Mouse (Mus musculus): ENCODE measurements around the gene Kif5a. TPM values are rescaled to one million over a fixed set of nuclear protein-coding genes. Genes with fewer than 3 reads are reported as not detected.
"Not testable (repeated sequence)": the region's sequence is repeated elsewhere in the genome, so short reads cannot be mapped to it uniquely, and the experiment has no call there.

Gene Kif5a
- 1,000 to 10,000 TPM; 1,032 to 1,108 TPM for total RNA-seq (2021)
- long read RNA-seq, experiment 1, full-length matches to known transcripts = 546 of 954 reads
- long read RNA-seq, experiment 1, partial matches to known transcripts = 197 of 954 reads
- long read RNA-seq, experiment 1, other reads (novel, unspliced or antisense) = 211 of 954 reads
- long read RNA-seq, experiment 2, full-length matches to known transcripts = 232 of 516 reads
- long read RNA-seq, experiment 2, partial matches to known transcripts = 112 of 516 reads
- long read RNA-seq, experiment 2, other reads (novel, unspliced or antisense) = 172 of 516 reads

DNA sequence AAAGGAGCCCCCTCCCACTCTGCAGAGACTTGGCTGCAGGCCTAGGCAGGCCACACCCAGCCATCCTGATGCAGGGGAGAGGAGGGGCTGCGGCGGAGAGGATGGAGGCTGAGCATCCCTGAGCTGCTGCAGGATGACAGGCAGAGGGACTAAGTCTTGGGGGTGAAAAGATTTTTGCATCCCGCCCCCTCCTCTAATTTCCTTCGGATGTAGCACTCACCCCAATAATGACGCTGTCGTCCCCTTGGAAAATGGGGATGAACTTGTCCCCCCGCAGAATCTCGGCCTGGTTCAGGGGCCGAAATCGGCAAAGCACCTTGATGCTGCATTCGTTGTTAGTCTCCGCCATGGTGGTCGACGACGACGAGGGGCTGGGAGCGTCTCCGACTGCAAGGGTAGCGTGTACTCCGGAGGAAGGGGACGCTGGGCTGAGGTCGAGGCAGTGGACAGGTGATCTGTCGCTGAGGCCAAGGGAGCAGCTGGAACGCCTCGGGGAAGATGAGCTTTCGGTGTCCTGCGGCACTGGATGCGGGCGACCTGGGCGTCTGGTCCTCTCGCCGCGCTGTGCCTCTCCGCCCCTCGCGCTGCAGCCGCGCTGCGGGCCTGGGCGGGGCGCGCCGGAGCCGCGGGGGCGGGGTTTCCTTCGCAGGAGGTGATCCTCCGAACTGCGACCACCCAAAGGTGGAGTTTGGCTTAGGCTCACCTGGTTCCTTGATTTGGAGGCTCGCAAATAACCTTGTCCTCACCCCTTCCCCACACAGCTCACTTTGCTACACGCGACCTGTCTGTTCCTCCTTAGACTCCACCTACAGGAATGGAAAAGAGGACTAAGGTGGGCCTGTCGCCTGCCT lies at the start of gene Kif5a:
Gene Kif5a (minus strand): TSS at position 801 of the 851 bp plus-strand sequence.
- DNase-seq (ENCODE audit: low spot score in 2 of 2) = peak; percentile 75 to 86

DNA sequence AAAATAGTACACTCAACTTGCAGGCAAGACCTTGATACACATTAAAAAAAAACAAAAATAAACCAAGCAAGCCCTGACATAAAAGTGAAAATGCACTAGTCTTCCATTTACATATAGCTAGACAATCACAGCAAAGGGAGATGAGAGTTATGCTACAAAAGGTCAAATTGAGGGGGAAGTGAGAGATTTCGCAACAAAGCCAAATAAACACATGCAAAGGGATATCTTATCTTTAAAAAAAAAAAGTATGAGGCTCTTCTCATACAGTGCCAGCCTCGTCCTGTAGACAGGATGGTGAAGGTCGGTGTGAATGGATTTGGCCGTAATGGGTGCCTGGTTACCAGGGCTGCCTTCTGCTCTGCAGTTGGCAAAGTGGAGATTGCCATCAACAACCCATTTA lies 49.7 kb upstream of the Kif5a start:
- DNase-seq (ENCODE audit: low spot score in 2 of 2) = no peak

DNA sequence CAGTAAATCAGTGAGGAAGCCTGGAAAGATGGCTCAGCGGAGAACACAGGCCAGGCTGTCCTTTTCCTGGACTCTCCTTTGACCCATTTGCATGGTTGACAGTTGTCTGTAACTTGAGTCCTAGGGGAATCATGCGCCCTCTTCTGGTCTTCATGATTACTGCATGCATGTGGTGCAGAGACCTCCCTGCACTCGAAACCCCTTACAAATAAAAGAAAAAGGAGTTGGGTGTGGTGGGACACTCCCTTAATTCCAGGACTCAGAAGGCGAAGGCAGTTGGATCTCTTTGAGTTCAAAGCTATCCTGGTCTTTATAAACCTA lies 49.2 kb upstream of the Kif5a start:
- DNase-seq (ENCODE audit: low spot score in 2 of 2) = peak; percentile 64 to 73

DNA sequence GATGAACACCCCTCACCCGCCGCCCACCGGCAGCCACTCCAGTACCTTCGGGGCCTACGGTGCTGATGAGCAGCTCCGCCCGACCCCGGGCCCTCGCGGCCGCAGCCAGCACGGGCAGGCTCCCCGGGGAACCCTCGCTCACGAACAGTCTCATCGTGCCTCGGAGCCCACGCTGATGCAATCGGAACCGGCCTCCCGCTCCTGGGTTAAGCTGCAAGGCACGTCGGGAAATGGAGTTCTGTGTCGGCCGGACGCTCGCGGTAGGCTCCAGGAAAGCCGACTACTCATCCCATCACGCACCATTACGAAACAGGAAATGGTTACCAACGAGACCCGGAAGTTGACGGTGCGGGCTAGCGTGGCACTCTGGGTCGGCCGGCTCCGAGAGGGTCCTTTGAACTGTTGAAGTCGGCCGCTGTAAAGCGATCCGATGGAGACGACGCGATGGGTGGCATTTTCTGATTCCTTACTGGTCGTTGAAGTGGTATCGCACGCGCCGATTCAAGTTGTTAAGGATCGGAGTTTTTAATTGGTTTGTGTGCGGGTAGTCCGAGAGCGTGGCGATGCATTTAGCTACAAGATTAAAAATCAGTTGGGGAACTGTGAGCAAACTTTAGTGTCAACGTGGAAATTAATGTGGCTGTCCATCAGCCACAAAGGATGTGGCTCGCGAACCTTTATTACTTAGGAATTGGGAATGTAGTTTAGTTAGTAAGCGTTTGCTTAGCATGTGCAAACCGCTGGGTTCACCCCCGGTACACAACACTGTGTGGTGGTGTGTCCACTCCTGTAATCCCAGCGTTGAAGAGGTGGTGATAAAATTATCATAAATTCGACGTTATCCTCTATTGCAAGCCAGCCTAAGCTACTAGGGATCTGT lies 48.6 kb upstream of the Kif5a start, which contains the start of gene Mars:
Gene Mars (minus strand): TSS at position 311 of the 880 bp plus-strand sequence.
- DNase-seq (ENCODE audit: low spot score in 2 of 2) = peak; percentile 94 to 95

DNA sequence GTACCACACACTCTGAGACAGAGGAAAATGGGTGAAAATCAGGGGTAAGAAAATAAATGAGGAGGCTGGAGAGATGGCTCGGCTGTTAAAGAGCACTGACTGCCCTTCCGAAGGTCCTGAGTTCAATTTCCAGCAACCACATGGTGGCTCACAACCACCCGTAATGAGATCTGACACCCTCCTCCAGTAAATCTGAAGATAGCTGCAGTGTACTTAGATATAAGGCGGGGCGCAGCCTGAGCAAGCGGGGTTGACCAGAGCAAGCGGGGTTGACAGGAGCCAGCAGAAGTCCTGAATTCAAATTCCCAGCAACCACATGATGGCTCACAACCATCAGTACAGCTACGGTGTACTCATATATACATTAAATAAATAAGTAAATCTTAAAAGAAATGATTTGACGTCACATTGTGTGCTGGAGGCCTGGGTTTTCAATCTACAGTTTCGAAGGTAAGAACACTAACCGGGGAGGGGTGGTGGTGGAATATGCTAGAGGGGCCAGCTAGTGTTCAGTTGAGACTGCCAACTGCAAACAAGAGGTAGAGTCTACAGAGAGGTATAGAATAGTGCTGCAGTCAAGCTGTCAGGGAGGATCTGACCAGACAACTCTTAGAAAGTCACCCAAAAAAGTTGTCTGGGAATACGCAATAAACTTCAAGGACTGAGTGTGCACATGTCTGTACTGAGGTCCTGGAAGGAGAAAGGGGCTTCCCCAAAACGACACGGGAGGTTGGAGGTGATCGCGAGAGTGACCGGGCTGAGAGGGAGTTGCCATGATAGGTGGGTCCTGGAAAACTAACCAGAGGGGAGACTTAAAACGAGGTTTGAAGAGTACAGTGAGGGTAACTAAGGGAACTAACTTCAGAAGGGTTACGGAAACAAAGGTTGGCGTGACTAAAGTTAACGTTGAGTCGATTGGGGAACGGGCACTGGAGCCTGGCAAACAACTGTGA lies 47.7 kb upstream of the Kif5a start:
- no peak for DNase-seq (ENCODE audit: low spot score in 2 of 2)

DNA sequence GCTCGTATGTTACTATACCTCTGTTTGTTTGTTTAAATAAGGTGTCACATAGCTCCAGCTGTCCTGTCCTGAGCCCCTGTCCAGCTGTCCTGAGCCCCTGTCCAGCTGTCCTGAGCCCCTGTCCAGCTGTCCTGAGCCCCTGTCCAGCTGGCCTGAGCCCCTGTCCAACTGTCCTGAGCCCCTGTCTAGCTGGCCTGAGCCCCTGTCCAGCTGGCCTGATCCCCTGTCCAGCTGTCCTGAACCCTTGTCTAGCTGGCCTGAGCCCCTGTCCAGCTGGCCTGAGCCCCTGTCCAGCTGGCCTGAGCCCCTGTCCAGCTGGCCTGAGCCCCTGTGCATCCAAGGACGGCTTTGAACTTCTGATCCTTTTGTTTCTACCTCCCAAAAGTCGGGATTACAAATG lies 46.0 kb upstream of the Kif5a start:
- not testable (repeated sequence) for DNase-seq (ENCODE audit: low spot score in 2 of 2)

DNA sequence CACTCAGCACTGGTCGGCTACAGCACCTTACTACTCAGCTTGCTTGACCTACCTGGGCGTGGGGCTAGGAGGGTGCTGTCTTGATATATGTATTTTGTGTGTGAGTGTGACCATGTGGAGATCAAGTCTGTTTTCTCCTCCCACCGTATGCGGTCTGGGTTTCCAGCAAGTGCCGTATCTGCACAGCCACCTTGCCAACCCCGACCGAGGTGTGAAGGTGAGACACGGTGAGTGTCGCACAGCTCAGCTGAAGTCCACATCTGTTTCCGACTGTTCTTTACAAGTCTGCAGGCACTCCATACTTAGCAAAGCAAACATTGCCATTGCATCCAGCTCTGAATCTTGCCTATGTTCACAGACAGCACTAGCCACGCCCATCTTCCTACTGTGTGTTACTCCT lies 40.0 kb upstream of the Kif5a start:
- no peak for DNase-seq (ENCODE audit: low spot score in 2 of 2)

DNA sequence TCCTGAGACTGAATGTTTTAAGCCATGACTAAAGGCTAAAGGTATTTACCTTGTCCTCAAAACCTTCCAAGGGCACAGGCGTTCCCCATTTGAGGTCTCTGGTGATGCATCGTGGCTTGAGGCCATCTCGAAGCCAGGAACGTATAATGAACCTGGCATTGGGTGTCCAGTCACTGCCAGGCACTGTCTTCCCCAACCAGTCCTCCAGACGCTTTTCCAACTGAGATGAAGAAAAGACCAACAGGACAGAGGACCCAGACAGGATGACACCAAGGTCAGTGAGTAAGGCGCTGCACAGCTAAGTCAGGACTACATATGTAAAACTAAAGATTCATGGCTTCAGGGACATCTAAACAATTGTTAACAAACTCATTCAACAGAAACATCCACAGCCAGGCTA lies 37.2 kb upstream of the Kif5a start:
- DNase-seq (ENCODE audit: low spot score in 2 of 2) = no peak

DNA sequence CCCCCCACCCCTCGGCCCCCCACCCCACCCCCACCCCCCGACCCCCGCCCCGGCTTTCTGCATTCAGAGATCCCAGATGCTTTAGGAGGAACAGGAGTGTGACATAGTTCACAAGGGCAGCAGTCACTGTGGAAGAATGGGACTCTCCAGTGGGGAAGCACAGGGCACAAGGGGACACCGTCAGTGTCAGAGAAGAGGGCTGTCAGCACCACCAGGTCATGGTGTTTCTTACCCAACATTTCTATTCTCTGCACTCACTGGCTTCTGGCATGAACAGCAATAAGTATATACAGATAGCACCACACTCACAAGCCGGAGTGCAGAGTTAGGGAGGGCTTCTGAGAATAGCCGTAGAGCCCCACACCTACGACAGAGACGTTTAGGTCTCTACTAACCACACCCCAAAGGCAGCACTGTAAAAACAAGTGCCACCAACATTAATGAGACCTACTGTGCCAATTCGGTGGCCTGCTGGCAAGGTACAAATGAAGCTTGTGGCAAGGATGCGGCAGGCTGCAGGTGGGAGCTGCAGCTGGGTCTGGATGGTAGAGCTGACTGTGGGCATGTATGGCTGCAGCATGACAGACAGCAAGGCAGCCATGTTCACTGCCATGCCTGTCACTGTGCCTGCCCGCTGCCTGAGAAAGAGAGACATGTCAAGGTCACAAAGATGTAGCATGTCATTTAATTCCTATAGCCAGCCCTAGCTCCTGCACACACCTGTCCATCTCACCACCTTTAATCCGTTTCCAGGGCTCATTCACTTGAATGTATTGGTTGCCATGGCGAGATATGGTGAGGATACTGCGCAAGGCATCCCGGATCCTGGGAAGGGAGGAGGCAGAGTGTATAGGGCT lies 34.1 kb upstream of the Kif5a start:
- DNase-seq (ENCODE audit: low spot score in 2 of 2) = no peak

DNA sequence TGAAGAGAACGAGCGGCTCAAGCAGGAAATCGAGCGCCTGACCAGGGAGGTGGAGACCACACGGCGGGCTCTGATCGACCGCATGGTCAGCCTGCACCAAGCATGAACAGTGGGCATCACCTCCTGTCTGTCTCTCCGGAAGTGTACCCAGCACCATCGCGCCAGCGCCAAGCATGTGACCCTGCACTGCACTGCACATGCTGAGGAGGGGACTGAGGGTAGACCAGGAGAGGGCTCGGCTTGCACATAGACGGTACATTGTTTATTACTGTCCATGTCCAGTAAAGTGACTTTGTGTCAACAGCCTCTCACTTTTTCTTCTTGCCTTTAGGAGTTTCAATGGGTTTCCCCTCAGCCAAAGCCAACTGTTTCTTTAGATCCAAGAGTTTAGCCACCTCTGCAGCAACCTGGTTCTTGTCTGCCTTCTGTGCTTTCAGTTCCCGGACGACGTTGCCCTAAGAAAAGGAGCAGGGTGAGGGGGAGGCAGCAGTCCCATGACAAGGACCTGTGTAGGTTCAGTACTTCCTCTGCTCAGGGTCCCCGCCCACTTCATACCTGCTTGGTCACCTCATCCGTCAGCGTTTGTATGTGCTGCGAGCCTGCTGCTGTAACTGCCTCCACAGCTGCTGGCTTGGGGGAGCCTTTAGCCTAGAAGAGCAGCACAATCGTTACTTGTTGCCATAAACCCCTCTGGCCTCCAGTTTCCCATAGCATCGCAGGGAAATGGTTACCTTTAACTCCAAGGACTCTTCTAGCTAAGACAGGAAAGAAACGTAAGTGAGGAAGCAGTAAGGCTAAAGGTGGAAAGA lies 33.0 kb upstream of the Kif5a start:
- no peak for DNase-seq (ENCODE audit: low spot score in 2 of 2)

DNA sequence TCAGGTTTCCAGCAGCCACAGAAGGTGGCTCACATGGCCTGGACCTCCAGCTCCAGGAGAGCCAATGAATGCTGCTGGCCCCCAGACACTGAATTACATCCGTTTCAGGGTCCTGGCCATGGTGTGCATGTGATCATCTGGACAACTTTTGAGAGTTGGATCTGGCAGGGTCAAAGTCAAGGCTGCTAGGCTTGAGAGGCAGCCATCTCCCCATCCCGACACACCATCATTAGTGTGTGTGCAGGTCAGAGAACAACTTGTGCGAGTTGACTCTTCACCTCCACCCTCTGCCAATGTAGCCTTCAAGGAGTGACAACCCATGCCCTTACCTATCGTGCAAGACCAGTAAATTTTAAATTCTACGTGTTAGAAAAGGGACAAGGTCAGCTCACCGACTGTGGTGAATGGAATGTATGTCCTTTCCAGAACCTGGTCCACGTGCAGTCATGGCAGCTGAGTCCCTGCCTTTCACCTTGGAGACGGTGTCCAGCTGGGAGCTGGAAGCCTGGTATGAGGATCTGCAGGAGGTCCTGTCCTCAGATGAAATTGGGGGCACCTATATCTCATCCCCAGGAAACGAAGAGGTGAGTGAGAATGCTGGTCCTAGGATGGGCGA lies 31.9 kb upstream of the Kif5a start:
- no peak for DNase-seq (ENCODE audit: low spot score in 2 of 2)

DNA sequence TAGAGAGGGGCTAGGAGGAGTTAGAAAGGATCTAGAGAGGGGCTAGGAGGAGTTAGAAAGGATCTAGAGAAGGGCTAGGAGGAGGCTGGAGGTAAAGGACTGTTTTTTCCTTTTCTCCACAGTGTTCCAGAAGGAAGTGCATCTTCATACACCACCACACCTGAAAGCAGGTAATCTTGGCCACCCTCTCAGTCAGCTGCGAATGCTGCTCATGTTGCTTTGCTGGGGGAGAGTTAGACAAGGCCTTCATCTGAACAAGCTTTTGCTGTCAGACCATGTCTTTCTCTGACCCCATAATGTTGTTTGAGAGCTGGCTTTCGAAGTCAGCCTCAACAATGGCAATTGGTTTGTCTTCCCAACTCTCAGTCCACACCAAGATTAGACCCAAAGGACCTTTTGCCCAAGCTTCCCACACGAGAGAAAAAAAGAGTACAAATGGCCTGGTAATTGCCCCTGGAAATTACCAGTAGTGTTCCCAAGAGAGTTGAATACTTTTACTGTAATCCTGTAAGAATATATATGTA lies 30.5 kb upstream of the Kif5a start:
- DNase-seq (ENCODE audit: low spot score in 2 of 2) = no peak

DNA sequence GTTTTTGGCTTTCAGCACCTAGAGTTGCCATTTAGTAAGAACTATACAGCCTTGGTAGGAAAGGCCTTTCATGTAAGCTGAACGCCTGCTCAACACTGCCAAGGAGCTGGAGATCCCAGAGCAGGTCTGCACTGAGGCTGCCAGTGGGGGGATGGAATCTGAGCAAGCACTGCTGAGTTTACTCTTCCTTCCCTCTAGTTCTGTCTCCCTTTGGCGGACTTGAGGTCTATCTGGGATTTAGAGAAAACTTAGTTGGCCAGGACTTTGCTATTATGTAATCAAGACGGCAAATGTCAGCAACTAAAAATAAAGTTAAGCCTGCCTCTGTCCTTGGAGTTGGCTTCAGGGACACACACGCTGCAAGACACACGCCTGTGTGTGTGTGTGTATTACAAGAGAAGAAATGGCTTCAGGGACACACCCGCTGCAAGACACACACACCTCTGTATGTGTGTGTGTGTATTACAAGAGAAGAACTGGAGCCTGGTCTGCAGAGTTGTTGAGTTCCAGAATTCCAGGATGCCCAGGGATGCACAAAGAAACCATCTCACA lies 29.9 kb upstream of the Kif5a start:
- DNase-seq (ENCODE audit: low spot score in 2 of 2) = no peak

DNA sequence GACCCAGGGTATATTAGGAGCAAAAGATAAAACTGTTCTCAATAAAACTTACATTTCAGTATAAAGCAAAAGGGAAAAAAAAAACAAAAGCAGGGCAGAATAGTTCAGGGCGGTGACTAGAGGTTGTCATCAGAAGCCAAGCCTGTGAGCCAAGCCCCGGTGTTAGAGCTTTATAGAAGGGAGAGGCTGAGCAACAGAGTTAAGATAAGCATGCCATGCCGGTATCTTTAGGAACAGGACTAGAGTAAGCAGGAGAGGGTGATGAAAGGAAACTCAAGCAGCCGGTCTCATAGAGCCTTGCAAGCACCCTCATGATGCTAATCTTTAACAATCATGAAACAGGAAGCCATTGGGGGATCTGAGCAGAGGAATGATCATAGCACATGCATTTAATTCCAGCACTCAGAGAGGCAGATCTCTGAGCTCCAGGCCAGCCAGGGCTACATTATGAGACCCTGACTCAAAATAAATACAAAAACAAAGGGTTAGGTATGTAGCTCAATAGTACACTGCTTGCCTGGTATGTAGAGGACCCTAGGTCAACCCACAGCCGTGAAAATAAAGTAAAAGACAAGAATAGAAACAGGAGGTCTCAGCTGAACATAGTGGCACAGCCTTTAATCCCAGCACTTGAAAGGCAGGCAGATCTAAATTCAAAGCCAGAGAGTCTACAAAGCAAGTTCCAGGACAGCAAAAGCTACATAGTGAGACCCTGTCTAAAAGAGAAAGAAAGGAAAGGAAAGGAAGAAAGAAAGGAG lies 28.9 kb upstream of the Kif5a start:
- DNase-seq (ENCODE audit: low spot score in 2 of 2) = no peak

DNA sequence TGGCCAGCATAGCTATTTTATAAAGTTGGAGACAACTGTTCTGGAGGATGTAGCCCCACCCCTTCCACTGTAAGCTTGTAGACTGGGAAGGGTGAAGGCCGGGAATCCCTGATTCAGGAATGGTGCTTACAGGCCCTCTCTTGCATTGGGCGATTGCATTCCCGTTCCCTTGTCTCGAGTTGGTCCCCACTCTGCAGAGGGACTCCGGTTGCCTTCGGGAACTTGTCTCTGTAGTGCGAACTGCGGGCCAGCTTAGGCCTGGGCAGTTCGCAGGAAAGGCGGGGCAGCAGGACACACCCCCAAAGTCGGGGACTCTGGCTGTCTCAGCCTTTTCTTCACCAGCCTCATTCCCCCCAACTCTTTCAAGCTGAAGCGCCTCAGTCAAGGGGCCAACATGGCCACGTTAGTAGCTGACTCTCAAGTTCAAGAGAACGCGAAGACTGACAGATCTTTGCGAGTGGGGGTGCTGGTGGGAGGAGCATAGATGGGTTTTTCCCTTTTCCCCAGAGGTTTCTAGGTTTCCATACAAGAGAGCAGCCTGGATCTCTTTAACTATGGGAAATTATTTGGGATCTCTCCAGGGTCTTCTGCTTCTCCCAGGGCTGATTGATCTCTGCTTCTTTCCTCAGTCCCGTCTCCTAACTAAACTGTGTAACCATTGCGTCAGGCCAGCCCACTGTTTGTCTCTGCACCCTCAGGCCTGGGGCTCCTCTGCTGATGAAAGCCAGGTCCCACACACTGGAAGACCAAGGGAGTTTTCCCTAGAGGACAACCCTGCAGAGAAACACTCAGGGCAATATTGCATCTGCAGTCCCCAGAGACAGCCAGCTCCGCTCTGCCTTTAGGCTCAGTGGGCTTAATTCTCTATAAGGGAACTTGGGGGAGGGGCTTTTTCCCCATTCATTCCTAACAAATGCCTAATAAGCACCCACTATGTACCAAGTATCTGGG lies 28.1 kb upstream of the Kif5a start:
- peak in 1 of 2 experiments; percentile 43 for DNase-seq (ENCODE audit: low spot score in 2 of 2)

Data from left cerebral cortex, adult 18-20 months (tissue).